24 mouse cellular contexts compared by ENCODE assay signal in the genomic region with DNA sequence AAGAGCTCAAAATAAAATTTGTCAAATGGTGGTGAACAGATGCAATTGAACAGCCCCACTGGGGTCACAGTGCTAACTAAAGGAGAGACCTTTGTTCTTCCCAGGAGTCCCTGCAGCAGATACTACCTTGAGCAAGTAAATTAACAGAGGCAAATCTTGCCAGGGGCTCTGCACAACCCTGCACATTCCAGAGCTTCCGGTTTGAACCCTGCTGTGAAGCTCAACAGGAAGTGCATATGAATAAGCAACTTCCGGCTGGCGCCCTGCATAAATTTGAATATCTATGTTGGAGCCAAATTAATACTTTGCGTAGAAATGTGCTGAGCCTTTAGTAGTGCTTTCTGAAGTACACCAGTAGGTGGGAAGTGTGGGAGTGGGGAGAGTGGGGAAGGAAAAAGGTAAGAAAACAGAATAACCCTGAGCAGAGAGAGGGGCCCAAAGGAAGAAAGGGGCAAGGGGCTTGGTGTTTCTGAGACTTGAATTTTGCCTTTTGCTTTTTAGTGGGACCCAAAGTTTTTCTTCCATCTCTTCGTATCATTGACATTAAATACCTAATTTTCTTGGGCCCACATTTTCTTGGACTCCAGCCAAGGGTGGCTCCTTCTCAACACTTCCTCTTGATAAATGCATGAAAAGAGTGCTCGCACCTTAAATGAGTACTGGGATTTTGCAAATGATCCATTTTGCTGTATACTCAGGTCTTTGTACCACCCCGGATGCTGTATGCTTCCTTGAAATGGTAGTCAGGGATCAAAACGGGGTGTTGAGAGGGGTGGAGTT. TPM values are rescaled to one million over a fixed set of nuclear protein-coding genes. Genes with fewer than 3 reads are reported as not detected.
DNase-seq lines count a peak whose midpoint lies in the region; ATAC-seq and TF ChIP-seq lines count a peak whose summit lies in the region.
"Had no signal": no experiment of that assay in that cellular context is flagged by ENCODE, and none has a peak within 500 bp of the region (broad histone marks: within the 10 kb centered on the region; RNA-seq: fewer than 3 reads in every experiment).

No protein-coding gene starts in this region.

- TF ChIP-seq CTCF in layer of hippocampus, adult 2 months (conservative IDR thresholded peaks at IDR 0.05), result no peak

- H3K4me3 ChIP-seq in embryonic facial prominence, embryonic 14.5 days (ENCODE audit: low read depth, low read length), result no peak overlapping the region
- H3K4me3 ChIP-seq in embryonic facial prominence, embryonic 10.5 days, result no peak overlapping the region
- H3K4me3 ChIP-seq in layer of hippocampus, adult 2 months, result no peak overlapping the region
- H3K4me3 ChIP-seq: gastrocnemius, adult 2 months; heart, embryonic 13.5 days; left cerebral cortex, adult 2 months; liver, embryonic 12.5 days; lung, embryonic 15.5 days; megakaryocyte, embryonic 14.5 days; midbrain, embryonic 15.5 days; neural tube, embryonic 15.5 days had no signal

- DNase-seq in embryonic facial prominence, embryonic 14.5 days (ENCODE audit: low spot score), result no peak
- no peak for DNase-seq in embryonic facial prominence, embryonic 10.5 days (ENCODE audit: low spot score)
- peak; percentile 42 for DNase-seq in kidney, postnatal 10 days
- no peak for DNase-seq in kidney, adult 18-20 months
- no peak for DNase-seq in ovary, postnatal 14 days (ENCODE audit: low spot score)
- DNase-seq in layer of hippocampus, adult 2 months (ENCODE audit: low spot score in 2 of 2), result no peak
- DNase-seq: adrenal gland, adult 8-10 months; cerebellum, adult 9-11 months; gastrocnemius, adult 2 months; layer of hippocampus, adult 9-11 months; left cerebral cortex, postnatal 4 days; right cerebral cortex, postnatal 4 days had no signal

- ATAC-seq in embryonic facial prominence, embryonic 14.5 days (ENCODE audit: low read depth), result 0 out of 2 replicates have a peak, but pooled peaks have one; percentile 19
- peak; percentile 23 for ATAC-seq in CD4-positive, CD25-positive, alpha-beta regulatory T cell, adult 4 months
- ATAC-seq in granulocyte monocyte progenitor cell, adult 5-6 weeks (replicated peaks; ENCODE audit: poor library complexity, severe bottlenecking), result peak; percentile 39
- ATAC-seq: hindbrain, embryonic 16.5 days; liver, embryonic 12.5 days; midbrain, embryonic 15.5 days had no signal

- no peak overlapping the region for H3K4me2 ChIP-seq in embryonic facial prominence, embryonic 14.5 days (ENCODE audit: low read depth, low read length)
- H3K4me2 ChIP-seq: heart, embryonic 13.5 days; liver, embryonic 12.5 days; lung, embryonic 15.5 days; midbrain, embryonic 15.5 days; neural tube, embryonic 15.5 days had no signal

- no peak overlapping the region for H3K9ac ChIP-seq in embryonic facial prominence, embryonic 14.5 days (ENCODE audit: low read depth, low read length)
- H3K9ac ChIP-seq: heart, embryonic 13.5 days; liver, embryonic 12.5 days; lung, embryonic 15.5 days; midbrain, embryonic 15.5 days; neural tube, embryonic 15.5 days had no signal

- peaks cover 20% of the 10 kb centered on the region for H3K4me1 ChIP-seq in embryonic facial prominence, embryonic 14.5 days (ENCODE audit: control insufficient read depth, insufficient read depth, low read length)
- peaks cover 9% of the 10 kb centered on the region for H3K4me1 ChIP-seq in embryonic facial prominence, embryonic 10.5 days
- H3K4me1 ChIP-seq: liver, embryonic 12.5 days; midbrain, embryonic 15.5 days; neural tube, embryonic 15.5 days had no signal

- 56% methylated on average over 8 of the region's 8 CpGs for WGBS in embryonic facial prominence, embryonic 14.5 days
- WGBS in embryonic facial prominence, embryonic 10.5 days, result 75% methylated on average over 8 of the region's 8 CpGs

- 0 out of 2 replicates have a peak, but pooled peaks cover 4% of the 10 kb centered on the region for H3K9me3 ChIP-seq in embryonic facial prominence, embryonic 14.5 days (ENCODE audit: control insufficient read depth, low read length)
- H3K9me3 ChIP-seq in embryonic facial prominence, embryonic 10.5 days, result no peaks in the 10 kb centered on the region
- H3K9me3 ChIP-seq: liver, embryonic 12.5 days; lung, embryonic 15.5 days; midbrain, embryonic 15.5 days; neural tube, embryonic 15.5 days had no signal

- H3K27ac ChIP-seq in embryonic facial prominence, embryonic 14.5 days (replicated peaks; ENCODE audit: low read depth, low read length), result no peak overlapping the region
- H3K27ac ChIP-seq in embryonic facial prominence, embryonic 10.5 days (replicated peaks), result no peak overlapping the region
- H3K27ac ChIP-seq in layer of hippocampus, adult 2 months, result no peak overlapping the region
- H3K27ac ChIP-seq: gastrocnemius, adult 2 months; heart, embryonic 13.5 days; left cerebral cortex, adult 2 months; liver, embryonic 12.5 days; midbrain, embryonic 15.5 days; neural tube, embryonic 15.5 days; stomach, postnatal 0 days had no signal

- H3K36me3 ChIP-seq in embryonic facial prominence, embryonic 14.5 days (ENCODE audit: control insufficient read depth, insufficient read depth, low read length), result no peaks in the 10 kb centered on the region
- no peaks in the 10 kb centered on the region for H3K36me3 ChIP-seq in embryonic facial prominence, embryonic 10.5 days (replicated peaks)
- H3K36me3 ChIP-seq: heart, embryonic 13.5 days; liver, embryonic 12.5 days; lung, embryonic 15.5 days; midbrain, embryonic 15.5 days; neural tube, embryonic 15.5 days had no signal

- no peaks in the 10 kb centered on the region for H3K27me3 ChIP-seq in embryonic facial prominence, embryonic 14.5 days (replicated peaks; ENCODE audit: control insufficient read depth, insufficient read depth, low read length)
- H3K27me3 ChIP-seq in embryonic facial prominence, embryonic 10.5 days (replicated peaks; ENCODE audit: low read depth, poor library complexity, severe bottlenecking), result no peaks in the 10 kb centered on the region
- H3K27me3 ChIP-seq: CH12.LX; heart, embryonic 13.5 days; liver, embryonic 12.5 days; lung, embryonic 15.5 days; megakaryocyte, embryonic 14.5 days; midbrain, embryonic 15.5 days; neural tube, embryonic 15.5 days had no signal

RNA-seq across cellular contexts. Expression of gene Dhx15, which starts 47.8 kb away (rescaled TPM):
- polyA plus RNA-seq in embryonic facial prominence, embryonic 14.5 days (2014; fragmentation: Nextera tagmentation; extraction: Ambion mirVana), result 76.3 and 81.4 TPM in 2 replicates
- polyA plus RNA-seq in embryonic facial prominence, embryonic 10.5 days (2016; fragmentation: Nextera tagmentation; extraction: Ambion mirVana), result 214 and 221 TPM in 2 replicates
- 100 to 1,000 TPM in 1 of 2 experiments, 10 to 100 TPM in 1; 97.0 to 105 TPM for polyA plus RNA-seq in CD4-positive, CD25-positive, alpha-beta regulatory T cell, adult 4 months (2017; shearing (Covaris generic))
- 242 and 251 TPM in 2 replicates for total RNA-seq in granulocyte monocyte progenitor cell, adult 5-6 weeks (2014; fragmentation: Nextera tagmentation)
- 373 and 374 TPM in 2 replicates for total RNA-seq in granulocyte monocyte progenitor cell, adult 5-6 weeks (2017)
- total RNA-seq in layer of hippocampus, adult 2 months (2021), result 100 to 1,000 TPM in 1 of 2 experiments, 10 to 100 TPM in 1; 96.1 to 101 TPM
